Mouse (Mus musculus) stomach, adult 2 months (tissue): Measurements from ENCODE around the gene Ppp2r5d. TPM values are rescaled to one million over a fixed set of nuclear protein-coding genes. Genes with fewer than 3 reads are reported as not detected.

Experiments
- polyA plus RNA-seq: library from polyadenylated mRNA; depleted of rRNA; stranded (reverse); fragments of >200 nt; gene quantifications from 2 replicates; pipeline ENCODE4 v1.2.3, GENCODE M21; 2012; rRNA removed

Gene Ppp2r5d
- polyA plus RNA-seq: 24.8 and 25.1 TPM in 2 replicates

DNA sequence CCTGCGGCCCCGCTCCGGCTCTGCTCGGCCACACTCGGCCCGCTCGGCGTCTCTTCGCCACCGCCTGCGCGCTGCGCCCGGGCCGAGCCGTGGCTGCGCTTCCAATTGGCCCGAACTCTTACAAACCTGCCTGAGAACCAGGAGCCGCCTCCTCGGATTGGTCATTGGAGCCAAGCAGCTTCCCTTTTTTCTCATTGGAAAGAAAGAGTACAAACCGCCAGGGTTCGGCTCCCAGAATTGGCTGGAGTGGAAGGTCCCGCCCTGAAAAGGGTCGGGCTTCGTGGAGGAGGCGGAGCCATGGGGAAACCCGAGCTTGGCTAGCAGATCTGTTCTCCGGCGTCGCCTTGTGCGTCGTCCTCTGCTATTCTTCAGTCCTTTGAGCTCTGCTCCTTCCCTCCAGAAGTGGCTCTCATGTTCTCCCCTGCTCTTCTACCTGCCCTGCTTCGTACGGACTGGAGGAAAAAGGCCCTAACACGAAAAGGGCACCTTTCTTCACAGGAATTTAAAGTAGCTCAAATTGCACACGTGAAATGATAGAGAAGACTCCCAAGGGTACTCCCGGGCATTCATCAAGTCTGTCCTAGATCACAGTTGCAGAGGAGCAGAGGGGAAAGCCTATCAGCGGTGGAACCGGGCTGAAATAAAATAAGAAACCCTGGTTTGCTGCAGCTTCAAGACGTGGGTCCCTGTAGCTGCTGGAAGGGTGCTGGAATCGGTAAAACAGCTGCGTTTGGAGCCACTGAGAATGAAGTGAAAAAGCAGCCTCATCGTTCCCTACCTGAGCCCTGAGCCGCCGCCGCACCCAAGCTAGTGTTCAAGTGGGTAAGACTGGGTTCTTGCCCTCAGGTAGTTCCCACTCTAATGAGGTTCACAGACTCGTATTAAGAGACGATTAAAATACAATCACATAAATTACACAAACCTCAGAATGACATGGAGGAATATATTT lies at the start of gene Ppp2r5d:
TSS of gene Ppp2r5d (minus strand) at position 225 of the 949 bp plus-strand sequence.

DNA sequence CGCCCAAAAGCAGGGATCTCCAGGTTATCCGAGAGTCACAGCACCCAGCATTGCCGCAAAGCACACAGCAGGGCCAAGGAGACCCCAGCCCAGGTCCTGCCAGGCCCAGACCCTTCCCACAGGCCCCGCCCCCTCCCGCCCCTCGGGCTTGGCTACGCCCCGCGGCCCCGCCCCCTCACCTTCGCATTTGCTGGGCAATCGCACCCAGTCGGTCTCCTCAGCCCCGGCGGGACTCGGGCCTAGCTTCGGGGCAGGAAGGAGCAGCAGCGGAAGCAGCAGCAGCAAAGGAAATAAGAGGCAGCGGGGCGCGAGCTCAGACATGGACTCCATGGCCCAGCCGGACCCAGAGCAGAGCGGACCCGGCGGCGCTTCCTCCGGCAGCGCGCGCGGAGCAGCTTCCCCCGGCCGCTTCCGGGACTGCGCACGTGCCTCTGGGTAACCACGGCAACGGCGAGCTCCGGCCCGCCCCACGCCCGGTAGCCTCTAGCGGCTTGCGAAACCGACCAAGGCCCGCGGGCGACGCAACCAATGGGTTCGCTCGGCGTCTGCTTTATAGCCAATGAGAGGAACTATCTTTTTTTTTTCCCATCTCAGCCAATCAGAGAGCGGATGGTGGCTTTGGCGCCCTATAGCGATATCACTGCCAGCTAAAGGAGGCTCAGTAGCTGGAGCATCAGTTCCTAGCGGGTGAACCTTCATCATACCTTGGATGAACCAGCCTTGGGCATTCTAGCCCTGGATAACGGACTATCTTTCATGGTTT lies 47.1 kb upstream of the Ppp2r5d start, which contains the start of gene Cnpy3:
TSS of gene Cnpy3 (minus strand) at position 421 of the 763 bp plus-strand sequence.

GRCm38 (mm10) chr17:46728904-46729318 lies 24.0 kb upstream of the Ppp2r5d start, which contains the start of gene Gnmt:
Gene Gnmt (minus strand): TSS chr17:46729168.

GRCm38 (mm10) chr17:46710959-46711597 lies 6.2 kb upstream of the Ppp2r5d start, which contains the start of gene Pex6:
Gene Pex6 (plus strand): TSS chr17:46711463.

GRCm38 (mm10) chr17:46680760-46681373 lies 24.0 kb downstream of the Ppp2r5d start, which contains the start of gene Klhdc3:
Gene Klhdc3 (minus strand): TSS chr17:46680914.

DNA sequence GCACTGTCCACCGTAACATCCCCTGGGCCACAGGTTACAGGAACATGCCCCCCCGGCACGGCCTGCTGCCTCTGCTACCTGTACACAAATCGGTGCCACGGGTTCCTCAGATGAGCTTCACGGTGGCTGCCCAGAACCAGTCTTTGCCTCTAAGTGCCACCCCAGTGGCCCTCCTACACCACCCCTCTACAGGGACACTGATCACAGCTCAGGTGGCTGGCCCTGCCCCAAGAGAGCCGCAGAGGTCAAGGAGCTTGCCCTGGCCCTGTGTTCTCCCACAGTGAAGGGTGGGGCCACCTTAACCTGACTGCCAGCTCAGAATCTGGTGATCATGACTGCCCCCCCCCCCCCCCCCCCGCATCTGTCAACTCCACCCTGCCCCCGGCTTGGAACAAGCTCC lies 26.5 kb downstream of the Ppp2r5d start, which contains the start of gene Mea1:
TSS of gene Mea1 (plus strand) at position 378 of the 400 bp plus-strand sequence.

GRCm38 (mm10) chr17:46673850-46674529 lies 30.9 kb downstream of the Ppp2r5d start, which contains the start of gene Rrp36:
Gene Rrp36 (minus strand): TSS chr17:46674352.

GRCm38 (mm10) chr17:46650232-46651031 lies 54.5 kb downstream of the Ppp2r5d start, which contains the start of gene Cul7:
Gene Cul7 (plus strand): TSS chr17:46650337.

GRCm38 (mm10) chr17:46645561-46646321 lies 59.2 kb downstream of the Ppp2r5d start, which contains the start of the genes Klc4 and Mrpl2:
Gene Klc4 (minus strand): TSS chr17:46646022.
Gene Mrpl2 (plus strand): TSS chr17:46646229.

Other genes with a start within 250 kb of the Ppp2r5d start
- 0.13 and 0.16 TPM in 2 replicates for gene Ttbk1, start 217.4 kb downstream of the Ppp2r5d start, polyA plus RNA-seq
- 5.5 TPM in 2 replicates for gene Dnph1, start 208.4 kb downstream of the Ppp2r5d start, polyA plus RNA-seq
- 8.6 and 9.6 TPM in 2 replicates for gene Cul9, start 158.7 kb downstream of the Ppp2r5d start, polyA plus RNA-seq
- gene Srf, start 148.9 kb downstream of the Ppp2r5d start, polyA plus RNA-seq: 115 and 152 TPM in 2 replicates
- gene Ptk7, start 75.6 kb downstream of the Ppp2r5d start, polyA plus RNA-seq: 9.8 and 11.4 TPM in 2 replicates
- gene Klc4, start 59.1 kb downstream of the Ppp2r5d start, polyA plus RNA-seq: 25.6 and 26.9 TPM in 2 replicates
- 82.3 and 134 TPM in 2 replicates for gene Mrpl2, start 58.9 kb downstream of the Ppp2r5d start, polyA plus RNA-seq
- 10.3 and 11.6 TPM in 2 replicates for gene Cul7, start 54.8 kb downstream of the Ppp2r5d start, polyA plus RNA-seq
- 12.3 and 13.9 TPM in 2 replicates for gene Rrp36, start 30.8 kb downstream of the Ppp2r5d start, polyA plus RNA-seq
- 38.3 and 46.0 TPM in 2 replicates for gene Mea1, start 26.3 kb downstream of the Ppp2r5d start, polyA plus RNA-seq
- gene Klhdc3, start 24.2 kb downstream of the Ppp2r5d start, polyA plus RNA-seq: 43.7 and 44.0 TPM in 2 replicates
- gene Pex6, start 6.4 kb upstream of the Ppp2r5d start, polyA plus RNA-seq: 36.4 and 50.9 TPM in 2 replicates
- gene Gnmt, start 24.1 kb upstream of the Ppp2r5d start, polyA plus RNA-seq: 5.5 and 6.4 TPM in 2 replicates
- gene Cnpy3, start 47.1 kb upstream of the Ppp2r5d start, polyA plus RNA-seq: 21.6 and 22.8 TPM in 2 replicates
- not detected in 2 replicates for gene Ptcra, start 58.6 kb upstream of the Ppp2r5d start, polyA plus RNA-seq
- 72.5 and 98.8 TPM in 2 replicates for gene 2310039H08Rik, start 67.5 kb upstream of the Ppp2r5d start, polyA plus RNA-seq
- 4.9 and 6.2 TPM in 2 replicates for gene Rpl7l1, start 77.6 kb upstream of the Ppp2r5d start, polyA plus RNA-seq
- gene Bicral, start 153.4 kb upstream of the Ppp2r5d start, polyA plus RNA-seq: 2.3 and 3.6 TPM in 2 replicates
- gene Tbcc, start 185.6 kb upstream of the Ppp2r5d start, polyA plus RNA-seq: 6.6 and 9.8 TPM in 2 replicates
- not detected in 2 replicates for gene Prph2, start 205.3 kb upstream of the Ppp2r5d start, polyA plus RNA-seq